Mouse (Mus musculus) left cerebral cortex, postnatal 14 days (tissue): Measurements from ENCODE around the gene Plxna4. TPM values are rescaled to one million over a fixed set of nuclear protein-coding genes. Genes with fewer than 3 reads are reported as not detected.

Source experiments
- DNase-seq, 2 experiments: peaks; one replicate each; pipeline ENCODE4 v3.0.0; 2021 to 2022; ENCODE audit warnings: low spot score in 2 of 2, mixed read lengths in 1 of 2
- intact Hi-C: fragments of 180-260 bp; cut with DNase I; formaldehyde crosslinking; loops from one replicate; pipeline ENCODE4 v1.15.1; 2025
- total RNA-seq, 2 experiments: library from RNA; stranded (reverse); gene quantifications; 2 replicates each; pipeline ENCODE4 v1.2.3; 2021

Gene Plxna4
- total RNA-seq, 2 experiments from 2014 or later: 76.4 to 85.1 TPM

DNA sequence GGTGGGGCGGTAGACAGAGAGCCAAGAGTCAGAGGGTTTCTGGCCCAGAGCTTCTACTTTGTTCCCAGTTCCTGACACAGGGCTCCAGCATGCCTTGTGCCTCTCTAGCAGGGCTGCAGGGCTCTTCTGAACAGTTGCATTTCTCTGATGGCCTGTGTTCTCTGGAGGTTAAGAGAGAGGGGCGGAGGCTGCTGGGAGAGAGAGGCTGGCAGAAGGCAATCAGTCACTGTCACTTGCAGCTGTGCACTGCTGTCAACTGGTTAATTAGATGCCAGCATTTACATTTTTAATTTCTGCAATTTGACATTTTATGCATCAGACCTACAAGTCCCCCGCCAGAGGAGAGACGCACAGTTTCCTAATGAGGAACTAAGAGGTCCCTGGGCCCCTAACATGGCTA, 434.8 kb downstream of the Plxna4 start:
- intact Hi-C loops: no loop called here
- no peak for DNase-seq

DNA sequence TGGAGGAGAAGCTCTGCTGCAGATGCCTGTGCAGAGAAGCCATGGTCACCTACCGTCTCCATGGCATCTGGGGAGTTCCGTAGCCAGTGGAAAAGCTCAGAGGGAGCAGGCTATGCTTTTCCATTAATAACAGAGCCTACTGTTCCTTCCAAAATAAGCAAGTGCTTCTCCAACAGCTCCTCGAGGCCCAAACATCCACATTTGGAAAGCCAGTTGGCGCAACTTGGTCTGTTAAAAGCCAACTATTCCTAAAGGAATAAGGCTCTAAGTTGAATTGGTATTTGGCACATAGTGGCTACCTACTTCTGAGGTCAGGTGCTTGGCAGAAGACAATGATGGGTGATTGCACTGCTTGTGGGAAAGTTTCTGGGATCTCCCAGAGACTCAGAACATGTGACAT, 437.2 kb downstream of the Plxna4 start:
- no peak for DNase-seq
- intact Hi-C loops: no loop called here

DNA sequence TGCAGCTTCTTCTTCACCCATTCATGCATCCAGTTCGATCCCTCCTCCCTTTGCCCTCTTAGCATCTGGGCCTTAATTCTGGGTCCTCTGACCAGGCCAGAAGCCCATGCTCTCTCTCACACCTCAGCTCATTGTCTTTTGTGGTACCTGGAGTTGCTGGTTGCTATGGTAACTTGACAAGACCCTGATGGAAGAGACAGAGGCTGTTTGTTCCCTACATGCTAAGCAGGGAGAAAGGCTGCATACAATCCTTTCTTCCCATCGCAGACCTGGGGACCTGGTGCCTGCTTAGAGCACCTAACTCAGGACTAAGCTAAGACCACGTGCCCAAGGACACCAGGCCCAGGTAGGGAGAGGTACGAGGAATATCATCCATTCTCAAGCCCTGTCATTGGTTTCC, 443.2 kb downstream of the Plxna4 start:
- intact Hi-C loops: no loop called here

DNA sequence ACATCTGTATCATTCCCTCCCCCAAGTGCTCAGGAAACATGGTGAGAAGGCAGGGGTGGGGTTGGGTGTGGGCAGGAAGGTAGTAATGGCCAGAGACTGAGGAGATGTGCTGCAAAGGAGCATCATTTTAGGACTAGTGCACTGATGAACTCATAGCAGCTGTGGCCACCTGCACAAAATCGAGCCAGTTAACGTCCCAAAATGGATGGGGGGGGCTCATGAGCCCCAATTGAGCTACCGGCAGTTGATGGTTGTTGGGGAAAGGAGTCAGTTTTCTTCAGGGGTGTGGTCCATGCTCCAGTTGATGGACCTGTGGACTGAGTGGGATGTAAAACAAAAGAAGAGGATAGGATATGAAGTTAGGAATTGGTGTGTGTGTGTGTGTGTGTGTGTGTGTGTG, 448.5 kb downstream of the Plxna4 start:
- DNase-seq: no peak
- intact Hi-C loops: no loop called here

More for the DNA sequence above, 443.2 kb downstream of the Plxna4 start:
- no peak for DNase-seq

DNA sequence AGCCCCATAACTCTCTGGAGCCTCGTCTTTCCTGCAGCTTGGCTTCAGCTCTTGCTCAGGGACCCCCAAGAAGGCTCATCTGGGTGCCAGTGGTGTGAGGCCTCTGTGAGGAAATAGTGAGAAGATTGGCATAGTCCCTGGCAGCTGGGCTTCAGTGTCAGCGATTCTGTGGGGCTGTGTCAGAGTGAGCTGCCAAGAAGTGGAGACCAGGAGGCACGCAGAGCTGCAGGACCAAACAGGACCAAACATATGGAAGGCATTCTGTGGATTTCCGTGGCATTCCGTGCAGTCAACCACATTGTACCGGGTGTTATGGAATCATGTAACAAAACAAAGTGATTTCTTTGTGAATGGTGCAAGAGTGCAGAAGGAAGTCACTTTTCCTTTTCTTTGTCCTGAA, 461.1 kb downstream of the Plxna4 start:
- DNase-seq: no peak
- intact Hi-C loops: no loop called here

DNA sequence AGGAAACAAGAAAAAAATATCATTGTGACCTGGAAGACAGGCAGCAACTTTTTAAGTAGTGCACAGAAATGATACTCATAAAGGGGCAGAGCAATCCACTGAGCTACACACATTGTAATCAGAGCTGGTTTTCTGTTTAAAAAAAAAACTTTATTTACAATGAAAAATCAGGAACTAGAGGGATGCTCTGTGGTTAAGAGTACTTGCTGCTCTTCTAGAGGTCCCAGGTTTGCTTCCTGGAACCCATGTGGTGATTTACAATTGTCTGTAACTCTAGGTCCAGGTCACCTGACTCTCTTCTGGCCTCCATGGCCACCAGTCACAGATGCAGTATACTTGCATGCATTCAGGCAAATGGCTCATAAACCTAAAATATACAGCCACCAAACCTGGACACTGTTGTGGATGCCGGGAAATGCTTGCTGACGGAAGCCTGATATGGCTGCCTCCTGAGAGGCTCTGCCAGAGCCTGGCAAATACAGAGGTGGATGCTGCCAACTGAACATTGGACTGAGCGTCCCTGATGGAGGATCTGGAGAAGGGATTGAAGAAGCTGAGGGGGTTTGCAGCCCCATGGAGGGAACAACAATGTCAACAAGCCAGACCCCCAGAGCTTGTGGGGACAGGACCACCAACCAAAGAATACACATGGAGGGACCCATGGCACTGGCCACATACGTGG, 465.3 kb downstream of the Plxna4 start:
- no peak for DNase-seq
- intact Hi-C loops: no loop called here

DNA sequence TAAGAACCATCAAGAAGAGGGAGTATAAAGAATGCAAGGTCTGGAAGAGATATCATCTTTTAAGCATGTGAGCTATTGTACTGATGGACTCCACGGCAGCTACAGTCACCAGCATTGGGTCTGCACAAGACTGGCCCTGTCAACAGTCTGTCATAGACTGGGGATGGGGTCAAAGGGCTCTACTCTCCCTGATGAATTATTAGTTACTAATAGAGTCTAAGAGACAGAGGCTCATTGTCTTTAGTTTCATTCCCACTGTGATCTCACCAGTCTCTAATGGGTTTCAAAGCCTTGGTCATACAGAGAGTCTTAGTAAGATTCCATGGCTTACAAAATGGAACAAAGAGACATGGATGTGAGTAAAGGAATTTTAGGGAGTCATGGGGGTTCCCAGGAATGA, 467.1 kb downstream of the Plxna4 start:
- no peak for DNase-seq
- intact Hi-C loops: no loop called here

DNA sequence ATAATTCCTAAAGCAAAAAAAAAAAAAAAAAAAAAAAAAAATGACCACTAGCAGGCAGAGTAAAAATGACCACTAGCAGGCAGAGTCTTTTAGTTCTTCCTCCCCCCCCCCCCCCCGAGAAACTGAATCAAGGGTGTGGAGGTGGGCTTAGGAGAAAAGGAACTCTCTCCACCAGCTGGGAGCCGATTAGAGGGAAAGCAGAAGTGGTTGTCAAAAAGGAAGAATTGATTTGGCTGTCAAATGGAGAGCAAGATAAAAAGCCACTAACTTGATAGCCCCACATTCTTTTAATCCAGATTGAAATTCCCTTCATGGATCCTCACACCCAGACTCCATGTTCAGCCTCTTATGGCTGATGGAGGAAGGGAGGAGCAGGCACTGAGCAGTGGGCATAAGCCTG, 478.8 kb downstream of the Plxna4 start:
- intact Hi-C loops: no loop called here
- DNase-seq: no peak

DNA sequence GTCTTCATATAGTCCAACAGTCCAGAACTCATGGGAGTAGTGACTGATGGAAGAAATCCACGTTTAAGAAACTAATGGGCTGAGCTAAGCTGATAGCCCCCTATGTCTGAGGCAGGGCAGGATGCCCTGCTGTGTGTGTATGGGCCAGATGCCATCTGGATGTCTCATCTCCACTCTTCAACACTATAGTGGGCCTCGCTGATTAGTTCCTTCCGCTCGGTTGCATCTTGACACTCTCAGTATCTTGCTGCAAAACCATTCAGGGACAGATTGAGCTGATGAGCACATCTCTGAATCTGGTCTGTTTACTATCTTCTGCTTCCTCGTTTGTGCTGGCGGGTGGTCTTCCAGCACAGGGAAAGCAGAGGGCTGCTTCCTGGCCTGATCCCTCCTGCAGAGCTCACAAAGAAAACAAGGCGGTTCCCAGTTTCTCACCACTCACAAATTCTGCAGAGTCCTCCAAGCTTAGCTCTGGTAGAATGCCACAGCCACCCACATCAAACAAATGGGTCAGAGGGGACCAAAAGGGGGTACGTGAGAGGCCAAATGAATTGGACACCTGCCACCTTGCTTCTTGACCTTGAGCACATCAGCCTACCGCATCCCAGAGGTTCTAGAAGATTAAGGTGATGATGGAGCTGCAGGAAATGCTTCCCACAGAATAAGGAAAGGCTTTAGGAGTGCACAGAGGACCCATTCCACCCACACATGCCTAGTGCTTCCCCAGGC, 482.3 kb downstream of the Plxna4 start:
- intact Hi-C loops: no loop called here
- no peak for DNase-seq
